Mouse (Mus musculus) stomach, postnatal 0 days (tissue): ENCODE data around the gene Cavin4. TPM values are rescaled to one million over a fixed set of nuclear protein-coding genes. Genes with fewer than 3 reads are reported as not detected.

Source experiments
- ATAC-seq: fragments of 200-750 bp; cut with Nextera tagmentation; 2 replicates; pipeline ENCODE4 v1.8.0; 2017; ENCODE audit not compliant: low FRiP score, low TSS enrichment
- DNase-seq: peaks from one replicate; pipeline ENCODE4 v3.0.0-alpha.2; 2016; ENCODE audit warnings: low spot score
- H3K27ac ChIP-seq: fragments of 300-500 bp; sonication (generic); replicated peaks from 2 replicates; pipeline ENCODE4 v1.5.1; 2014; ENCODE audit warnings: mild to moderate bottlenecking, control low read depth
- H3K27me3 ChIP-seq: fragments of 300-500 bp; sonication (generic); 2 replicates; pipeline ENCODE4 v1.6.1; 2014; ENCODE audit warnings: low read length; ENCODE audit not compliant: control insufficient read depth, insufficient read depth
- H3K36me3 ChIP-seq: fragments of 300-500 bp; sonication (generic); 2 replicates; pipeline ENCODE4 v1.6.1; 2014; ENCODE audit warnings: low read length, mixed read lengths; ENCODE audit not compliant: control insufficient read depth, insufficient read depth
- H3K4me1 ChIP-seq: fragments of 300-500 bp; sonication (generic); replicated peaks from 2 replicates; pipeline ENCODE4 v1.6.1; 2014; ENCODE audit warnings: antibody characterized with exemption; ENCODE audit not compliant: control insufficient read depth, insufficient read depth
- H3K4me2 ChIP-seq: fragments of 300-500 bp; sonication (generic); replicated peaks from 2 replicates; pipeline ENCODE4 v1.6.1; 2014; ENCODE audit warnings: low read depth, mild to moderate bottlenecking, control low read depth, moderate library complexity
- H3K4me3 ChIP-seq: fragments of 300-500 bp; sonication (generic); 2 replicates; pipeline ENCODE4 v1.5.1; 2014; ENCODE audit warnings: low read depth, low read length, control low read depth
- H3K9ac ChIP-seq: fragments of 300-500 bp; sonication (generic); 2 replicates; pipeline ENCODE4 v1.6.1; 2014; ENCODE audit warnings: mild to moderate bottlenecking, low read length, control low read depth, mixed read lengths
- H3K9me3 ChIP-seq: fragments of 300-500 bp; sonication (generic); 2 replicates; pipeline ENCODE4 v1.6.1; 2016; ENCODE audit warnings: low read length; ENCODE audit not compliant: control insufficient read depth
- CTCF ChIP-seq: IDR thresholded peaks from 2 replicates; pipeline ENCODE4 v1.5.1; 2016; ENCODE audit warnings: antibody characterized with exemption, low read depth, mild to moderate bottlenecking, moderate library complexity
- EP300 ChIP-seq: optimal IDR thresholded peaks from 2 replicates; pipeline ENCODE3; 2016; ENCODE audit warnings: antibody characterized with exemption
- WGBS: fragments of 180-500 bp; shearing (Covaris S2); extraction: QIAGEN DNeasy Blood & Tissue Kit; methylation state at CpG from one replicate; pipeline ENCODE4 v1.1.7; 2014; 5-methylcytosine and 5-hydroxymethylcytosine counted together
- polyA plus RNA-seq: library from polyadenylated mRNA; unstranded; fragments of >200 nt; fragmentation: Nextera tagmentation; extraction: Ambion mirVana; gene quantifications from 2 replicates; pipeline ENCODE4 v1.2.1, GENCODE M21; 2015

The Cavin4 gene
- polyA plus RNA-seq, 1 experiment from 2014 or later: 0.39 TPM

- Histone ChIP-seq H3K9me3 (no peaks in the 10 kb centered on the region), H3K4me1 (no peaks in the 10 kb centered on the region), H3K27ac (no peak overlapping the region), H3K4me2 (no peak overlapping the region), H3K4me3 (no peak overlapping the region), H3K9ac (no peak overlapping the region), H3K27me3 (no peaks in the 10 kb centered on the region), H3K36me3 (no peaks in the 10 kb centered on the region)
- WGBS: 53% methylated on average over 4 of the region's 4 CpGs
- TF ChIP-seq CTCF (no peak), EP300 (no peak)
- DNase-seq (no peak), ATAC-seq (no peak)
Observed at GRCm38 (mm10) chr4:48716817-48717216, 53.5 kb downstream of the Cavin4 start.

Other genes starting within 250 kb of the Cavin4 start
- gene Tex10, start 190.1 kb upstream of the Cavin4 start, polyA plus RNA-seq: 19.6 and 21.2 TPM in 2 replicates
- 11.0 and 11.4 TPM in 2 replicates for gene Msantd3, start 123.6 kb upstream of the Cavin4 start, polyA plus RNA-seq
- gene Tmeff1, start 78.3 kb upstream of the Cavin4 start, polyA plus RNA-seq: 16.7 and 16.8 TPM in 2 replicates